Mouse (Mus musculus): ENCODE measurements around the gene Dnajc4. TPM values are rescaled to one million over a fixed set of nuclear protein-coding genes. Genes with fewer than 3 reads are reported as not detected.

The Dnajc4 gene
- total and polyA plus RNA-seq, 2 experiments from 2014 or later: 20.2 to 20.7 TPM

DNA sequence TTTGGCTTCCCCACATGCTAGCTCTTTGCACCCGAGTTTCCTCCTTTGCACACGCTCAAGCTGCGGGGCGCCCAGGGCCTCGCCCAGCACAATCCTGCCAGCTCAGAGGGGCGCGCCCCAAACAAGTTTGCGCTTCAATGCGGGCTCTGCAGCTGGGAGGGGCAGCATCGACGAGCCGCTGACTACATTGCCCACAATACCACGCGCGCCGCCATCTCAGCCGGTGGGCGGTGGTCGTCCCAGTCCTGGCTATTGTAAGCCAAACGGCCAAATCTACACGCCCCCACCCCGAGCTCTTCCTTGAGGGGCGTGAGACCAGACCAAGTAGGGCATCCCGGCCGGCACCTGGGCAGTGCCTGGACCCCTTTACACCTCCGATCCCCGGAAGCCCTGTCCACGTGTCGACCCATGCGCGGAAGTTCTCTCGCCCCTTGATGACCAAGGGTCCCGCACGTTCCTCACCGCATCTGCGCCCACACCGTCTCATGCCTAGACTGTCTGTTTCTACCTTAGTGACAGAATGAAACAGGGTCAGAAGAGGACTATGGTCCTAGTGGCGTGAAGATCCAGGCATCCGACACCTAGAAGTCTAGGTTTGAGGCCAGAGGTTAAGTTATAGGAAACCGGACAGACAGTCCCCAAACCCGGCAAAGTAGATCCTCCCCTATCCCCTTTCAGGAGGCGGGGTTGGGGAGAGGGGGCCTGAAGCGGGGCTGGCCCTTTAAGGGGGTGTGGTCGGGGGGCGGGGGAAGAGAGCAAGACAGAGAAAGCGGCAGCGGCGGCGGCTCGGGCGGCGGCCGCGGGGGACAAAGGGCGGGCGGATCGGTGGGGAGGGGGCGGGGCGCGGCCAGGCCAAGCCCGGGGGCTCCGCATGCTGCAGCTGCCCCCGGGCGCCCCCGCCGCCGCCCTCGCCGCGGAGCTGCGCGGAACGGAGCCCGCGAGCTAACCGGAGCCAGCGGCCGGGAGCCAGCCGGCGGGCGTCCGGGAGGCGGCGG lies 17.9 kb downstream of the Dnajc4 start, which contains the start of gene Ppp1r14b:
Ppp1r14b (plus strand) TSS at position 758 of the 995 bp plus-strand sequence.
- DNase-seq: peak; percentile 86
- Histone ChIP-seq H3K4me1 (ENCODE audit: insufficient read depth) (peaks cover 12% of the 10 kb centered on the region), H3K9me3 (ENCODE audit: low read length) (no peaks in the 10 kb centered on the region), H3K4me3 (ENCODE audit: low read depth, low read length) (peak within 1 kb of the TSS; percentile 82), H3K9ac (peak within 1 kb of the TSS; percentile 80), H3K4me2 (ENCODE audit: low read depth) (peak within 1 kb of the TSS; percentile 75), H3K27ac (ENCODE audit: low read depth, low read length) (peak within 1 kb of the TSS; percentile 85), H3K36me3 (ENCODE audit: insufficient read depth) (peaks cover 9% of the 10 kb centered on the region), H3K27me3 (ENCODE audit: insufficient read depth, low read length) (no peaks in the 10 kb centered on the region)
- ATAC-seq: peak; percentile 72
- 0 out of 2 replicates have a peak, but pooled peaks have one; percentile 3 for TF ChIP-seq CTCF (IDR thresholded peaks at IDR 0.05; ENCODE audit: low read depth)
- under 1% methylated on average over 70 of the region's 84 CpGs for WGBS

DNA sequence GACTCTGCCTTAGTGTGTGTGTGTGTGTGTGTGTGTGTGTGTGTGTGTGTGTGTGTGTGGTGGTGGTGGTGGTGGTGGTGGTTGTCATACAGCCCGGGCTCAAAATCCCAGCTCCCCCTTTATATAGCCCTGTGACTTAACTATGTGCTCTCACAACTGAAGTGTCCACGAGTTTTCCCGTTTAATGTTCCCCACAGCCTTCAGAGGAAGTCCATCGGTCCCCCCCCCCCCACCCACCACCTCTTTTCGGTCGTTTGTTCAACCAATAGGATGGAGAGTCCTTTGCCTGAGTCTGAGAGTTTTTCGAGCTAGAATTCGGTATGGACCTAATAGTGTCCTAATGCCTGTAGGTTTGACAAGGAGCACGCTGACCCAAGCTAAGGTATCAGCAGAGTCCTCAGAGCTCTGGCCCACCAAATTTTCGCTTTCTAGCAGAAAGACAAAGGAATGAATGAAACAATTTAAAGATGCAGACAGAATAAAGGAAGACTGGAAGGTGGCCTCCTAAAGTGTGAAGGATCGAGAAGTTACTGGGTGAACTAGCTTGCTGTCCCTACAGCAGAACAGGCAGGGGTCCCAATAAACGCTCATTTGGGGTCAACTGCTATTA lies 18.7 kb downstream of the Dnajc4 start:
- H3K4me2 ChIP-seq (ENCODE audit: low read depth): peak overlapping the region; percentile 75
- H3K4me1 ChIP-seq (ENCODE audit: insufficient read depth): peaks cover 8% of the 10 kb centered on the region
- H3K9me3 ChIP-seq (ENCODE audit: low read length): no peaks in the 10 kb centered on the region
- H3K9ac ChIP-seq: peak overlapping the region; percentile 80
- peak overlapping the region; percentile 85 for H3K27ac ChIP-seq (ENCODE audit: low read depth, low read length)
- DNase-seq (no peak), ATAC-seq (no peak)
- peaks cover 9% of the 10 kb centered on the region for H3K36me3 ChIP-seq (ENCODE audit: insufficient read depth)
- TF ChIP-seq CTCF (IDR thresholded peaks at IDR 0.05; ENCODE audit: low read depth): no peak
- WGBS: 31% methylated on average over 12 of the region's 12 CpGs
- no peaks in the 10 kb centered on the region for H3K27me3 ChIP-seq (ENCODE audit: insufficient read depth, low read length)
- peak overlapping the region; percentile 82 for H3K4me3 ChIP-seq (ENCODE audit: low read depth, low read length)

DNA sequence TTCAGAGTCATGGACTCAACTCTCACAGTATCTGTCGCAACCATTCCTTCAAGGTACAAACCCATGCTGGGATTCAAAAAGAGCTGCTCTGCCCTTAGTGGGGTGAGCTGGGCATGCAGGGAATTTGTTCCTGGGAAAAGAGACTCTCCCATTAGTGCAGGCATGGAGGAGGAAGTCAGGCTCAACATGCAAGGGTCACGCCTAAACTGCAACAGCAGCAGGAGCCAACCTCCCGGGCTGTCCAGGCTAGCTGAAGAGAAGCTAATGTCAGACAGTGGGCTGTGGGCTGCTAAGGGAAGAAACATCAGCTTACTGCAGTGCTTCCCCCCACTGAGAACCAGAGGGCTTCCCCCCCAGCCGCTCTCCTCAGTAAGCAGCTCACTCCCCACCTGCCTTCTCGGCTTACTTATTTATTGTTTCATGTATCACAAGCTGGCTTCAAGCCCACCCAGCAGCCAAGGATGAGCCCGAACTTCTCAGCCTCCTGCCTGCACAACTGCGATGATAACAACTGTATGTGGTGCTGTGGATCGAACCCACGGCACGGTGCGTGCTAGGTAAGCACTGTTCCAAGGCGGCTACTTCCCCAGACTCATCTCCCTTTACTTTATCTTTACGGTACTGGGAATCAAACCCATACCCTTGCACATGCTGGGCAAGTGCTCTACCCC lies 20.0 kb downstream of the Dnajc4 start:
- DNase-seq (no peak), ATAC-seq (no peak)
- no peak for TF ChIP-seq CTCF (IDR thresholded peaks at IDR 0.05; ENCODE audit: low read depth)
- Histone ChIP-seq H3K9me3 (ENCODE audit: low read length) (no peaks in the 10 kb centered on the region), H3K4me2 (ENCODE audit: low read depth) (no peak overlapping the region), H3K9ac (no peak overlapping the region), H3K4me3 (ENCODE audit: low read depth, low read length) (no peak overlapping the region), H3K27ac (ENCODE audit: low read depth, low read length) (no peak overlapping the region), H3K36me3 (ENCODE audit: insufficient read depth) (no peaks in the 10 kb centered on the region; the same call in 1 of the 2 replicates), H3K27me3 (ENCODE audit: insufficient read depth, low read length) (no peaks in the 10 kb centered on the region), H3K4me1 (ENCODE audit: insufficient read depth) (peaks cover 8% of the 10 kb centered on the region; the same call in 1 of the 2 replicates)
- 75% methylated on average over 13 of the region's 13 CpGs for WGBS

DNA sequence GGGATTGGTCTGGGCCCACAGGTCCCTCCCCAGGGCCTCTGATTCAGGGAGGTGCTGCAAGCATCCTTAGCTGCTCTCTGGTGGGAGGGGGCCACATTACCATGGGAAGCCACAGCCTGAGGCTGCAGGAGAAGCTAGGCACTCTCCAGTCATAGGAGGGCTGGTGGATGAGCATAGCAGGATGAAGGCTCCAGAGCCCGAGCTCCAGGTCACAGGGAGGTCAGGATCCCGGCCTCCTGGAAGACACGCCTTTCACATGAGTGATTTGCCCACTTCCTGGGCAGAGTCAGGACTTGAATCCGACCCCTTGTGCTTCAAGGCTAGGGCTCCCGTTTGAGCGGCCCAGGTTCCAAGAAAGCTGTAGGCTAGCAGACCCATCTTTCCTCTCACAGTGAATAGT lies 20.7 kb downstream of the Dnajc4 start:
- peaks cover 6% of the 10 kb centered on the region; the same call in 1 of the 2 replicates for H3K4me1 ChIP-seq (ENCODE audit: insufficient read depth)
- ATAC-seq: no peak
- no peak for TF ChIP-seq CTCF (IDR thresholded peaks at IDR 0.05; ENCODE audit: low read depth)
- 58% methylated on average over 6 of the region's 6 CpGs for WGBS
- no peak overlapping the region for H3K4me3 ChIP-seq (ENCODE audit: low read depth, low read length)
- H3K27ac ChIP-seq (ENCODE audit: low read depth, low read length): no peak overlapping the region
- no peak overlapping the region for H3K4me2 ChIP-seq (ENCODE audit: low read depth)
- H3K9me3 ChIP-seq (ENCODE audit: low read length): no peaks in the 10 kb centered on the region
- no peak for DNase-seq
- no peak overlapping the region for H3K9ac ChIP-seq
- H3K27me3 ChIP-seq (ENCODE audit: insufficient read depth, low read length): no peaks in the 10 kb centered on the region
- H3K36me3 ChIP-seq (ENCODE audit: insufficient read depth): no peaks in the 10 kb centered on the region

DNA sequence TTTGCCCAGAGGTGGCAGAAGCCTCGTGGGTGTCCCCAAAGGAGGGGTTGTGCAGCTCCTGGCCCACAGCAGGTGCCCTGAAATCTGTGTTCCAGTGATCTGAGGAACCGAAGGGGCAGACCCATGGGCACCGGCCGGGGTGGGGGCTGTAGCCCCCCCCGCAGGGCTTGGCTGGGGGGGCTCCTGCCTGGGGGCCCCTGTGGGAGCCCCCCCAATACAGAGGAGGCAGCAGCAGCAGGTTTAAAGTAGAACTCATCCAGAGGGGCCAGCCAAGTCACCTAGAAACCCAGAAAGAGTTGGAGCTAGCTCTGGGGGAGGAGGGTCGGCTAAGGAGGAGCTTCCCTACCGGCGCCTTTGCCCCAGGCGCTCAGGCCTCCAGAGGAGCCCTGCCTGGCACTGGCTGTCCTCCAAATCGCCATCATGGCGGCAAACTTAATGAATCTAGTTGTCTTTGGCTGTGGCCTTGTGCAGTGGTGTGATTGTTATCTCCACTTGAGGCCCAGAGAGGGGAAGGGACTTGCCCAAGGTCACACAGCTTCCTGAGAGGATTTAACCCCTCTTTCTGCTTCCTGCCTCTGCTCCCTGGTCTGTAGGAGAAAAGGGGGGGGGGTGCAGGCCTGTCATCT lies 21.8 kb downstream of the Dnajc4 start:
- H3K4me3 ChIP-seq (ENCODE audit: low read depth, low read length): no peak overlapping the region
- WGBS: 17% methylated on average over 11 of the region's 11 CpGs
- no peaks in the 10 kb centered on the region for H3K27me3 ChIP-seq (ENCODE audit: insufficient read depth, low read length)
- peak overlapping the region; percentile 39 for H3K4me2 ChIP-seq (ENCODE audit: low read depth)
- DNase-seq (no peak), ATAC-seq (no peak)
- no peak overlapping the region for H3K27ac ChIP-seq (ENCODE audit: low read depth, low read length)
- no peak overlapping the region for H3K9ac ChIP-seq
- no peaks in the 10 kb centered on the region for H3K9me3 ChIP-seq (ENCODE audit: low read length)
- TF ChIP-seq CTCF (IDR thresholded peaks at IDR 0.05; ENCODE audit: low read depth): no peak
- H3K4me1 ChIP-seq (ENCODE audit: insufficient read depth): 0 out of 2 replicates have a peak, but pooled peaks cover 3% of the 10 kb centered on the region
- no peaks in the 10 kb centered on the region for H3K36me3 ChIP-seq (ENCODE audit: insufficient read depth)

DNA sequence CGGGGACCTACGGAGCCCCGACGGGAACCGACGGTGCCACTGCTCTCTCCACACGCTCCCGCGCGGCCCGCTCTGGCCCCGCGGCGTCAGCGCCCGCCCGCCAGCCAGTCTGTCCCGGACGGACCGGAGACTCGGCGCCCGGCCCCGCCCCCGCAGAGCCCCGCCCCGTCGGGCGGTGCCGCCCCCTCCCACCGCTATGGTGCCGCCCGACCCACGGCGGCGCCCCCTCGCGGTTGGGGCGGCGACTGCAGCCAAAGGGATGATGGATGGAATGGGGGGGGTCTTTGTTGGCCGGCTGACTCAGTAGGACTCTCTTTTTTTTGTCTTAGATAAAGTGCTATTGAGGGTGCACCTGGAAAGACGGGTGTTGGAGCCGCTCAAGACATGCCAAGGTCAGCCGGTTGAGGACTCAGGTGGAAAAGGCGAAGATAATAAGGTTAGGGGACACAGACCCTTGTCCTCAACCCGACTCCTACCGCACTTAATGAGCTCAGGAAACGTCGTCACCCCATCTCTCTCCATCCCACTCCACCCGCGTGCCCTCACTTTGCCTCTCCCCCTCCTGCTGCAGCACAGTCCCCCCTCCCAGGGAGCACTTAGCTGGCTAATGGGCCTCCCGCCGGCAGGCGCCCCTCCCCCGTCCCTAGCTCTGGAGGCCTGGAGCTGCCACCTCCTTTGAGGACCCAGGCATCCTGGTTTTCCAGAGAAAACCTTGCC lies 22.5 kb downstream of the Dnajc4 start:
- no peak overlapping the region for H3K27ac ChIP-seq (ENCODE audit: low read depth, low read length)
- H3K4me2 ChIP-seq (ENCODE audit: low read depth): peak overlapping the region; percentile 39
- H3K36me3 ChIP-seq (ENCODE audit: insufficient read depth): no peaks in the 10 kb centered on the region
- peak; percentile 35 for DNase-seq
- 0 out of 2 replicates have a peak, but pooled peaks cover 3% of the 10 kb centered on the region for H3K4me1 ChIP-seq (ENCODE audit: insufficient read depth)
- no peaks in the 10 kb centered on the region for H3K27me3 ChIP-seq (ENCODE audit: insufficient read depth, low read length)
- peak; percentile 52 for TF ChIP-seq CTCF (IDR thresholded peaks at IDR 0.05; ENCODE audit: low read depth)
- ATAC-seq: peak; percentile 10; the same call in 1 of the 2 replicates
- H3K9me3 ChIP-seq (ENCODE audit: low read length): no peaks in the 10 kb centered on the region
- H3K9ac ChIP-seq: peak overlapping the region; percentile 11; the same call in 1 of the 2 replicates
- H3K4me3 ChIP-seq (ENCODE audit: low read depth, low read length): peak overlapping the region; percentile 35
- 2% methylated on average over 52 of the region's 55 CpGs for WGBS
